Mouse (Mus musculus): ENCODE data around the gene Slc31a1.

Gene Slc31a1

DNA sequence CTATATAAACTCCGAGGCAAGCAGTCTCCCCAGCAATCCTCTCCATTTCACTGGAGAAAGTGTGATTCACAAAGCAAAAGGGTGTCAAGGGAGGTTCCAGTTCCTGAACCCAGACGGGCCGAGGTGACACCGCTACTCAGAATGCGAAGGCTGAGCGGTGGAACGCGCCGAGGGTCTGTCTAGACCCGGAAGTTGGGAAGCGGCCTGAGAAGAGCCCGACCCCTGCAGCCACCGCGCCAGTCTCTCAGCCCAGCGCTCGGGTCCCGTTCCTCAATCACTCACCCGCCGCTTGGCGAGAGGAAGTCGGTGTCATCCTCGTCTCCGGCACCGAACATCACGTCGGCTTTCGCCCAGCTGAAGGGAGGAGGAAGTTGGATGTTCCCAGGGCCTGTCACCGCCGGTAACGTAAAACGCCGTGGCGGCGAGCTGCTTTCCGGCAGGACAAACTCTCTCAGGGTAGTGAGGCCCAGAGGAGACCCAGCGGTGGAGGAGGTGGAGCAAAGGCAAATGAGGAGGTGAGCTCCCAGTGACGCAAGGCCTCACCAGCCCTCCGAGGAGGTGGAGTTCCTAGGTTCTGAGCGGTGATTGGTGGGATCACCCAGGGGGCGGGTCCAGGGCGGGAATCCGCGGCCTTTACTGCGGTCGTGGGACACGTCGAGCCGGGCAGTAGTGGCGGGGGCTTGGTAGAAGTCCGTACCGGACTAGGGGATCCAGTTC is at the start of gene Slc31a1, which contains the start of gene Fkbp15:
Slc31a1 (plus strand) TSS at position 640 of the 717 bp plus-strand sequence.
Fkbp15 (minus strand) TSS at position 461 of the 717 bp plus-strand sequence.
- DNase-seq: peak; percentile 96 to 99

GRCm38 (mm10) chr4:62312821-62313220 is 47.7 kb upstream of the Slc31a1 start:
- DNase-seq: no peak

DNA sequence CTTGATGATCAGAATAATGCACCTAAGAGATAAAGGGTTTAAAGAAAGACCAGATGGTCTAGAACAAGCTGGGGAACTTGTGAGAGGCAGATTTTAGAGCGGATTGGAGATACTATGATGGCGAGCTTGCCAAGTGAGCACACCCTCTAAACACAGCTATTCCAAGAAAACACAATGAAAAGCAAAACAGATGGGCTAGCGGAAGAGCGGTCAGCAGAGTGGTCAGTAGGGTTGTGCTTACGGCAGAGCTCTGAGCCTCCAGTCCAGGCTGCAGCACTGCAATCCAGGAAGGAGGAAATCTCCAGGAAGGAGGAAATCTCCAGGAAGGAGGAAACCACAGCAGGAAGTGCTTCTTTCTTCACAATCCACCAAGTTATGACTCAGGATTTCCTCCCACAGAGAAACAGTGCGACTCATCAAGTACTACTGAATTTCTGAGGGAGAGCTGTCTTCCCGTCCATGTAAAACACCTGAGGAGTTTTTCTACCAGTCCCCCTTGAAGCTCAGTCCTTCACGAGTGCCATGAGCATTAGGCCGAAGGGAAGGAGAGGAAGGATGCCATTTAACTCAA is 46.8 kb upstream of the Slc31a1 start:
- DNase-seq: no peak

- no peak for DNase-seq
Measured at GRCm38 (mm10) chr4:62314516-62314915, 46.0 kb upstream of the Slc31a1 start.

GRCm38 (mm10) chr4:62316456-62316855 is 44.1 kb upstream of the Slc31a1 start:
- DNase-seq: no peak

- no peak for DNase-seq
Measured at GRCm38 (mm10) chr4:62318294-62318693, 42.2 kb upstream of the Slc31a1 start.

DNA sequence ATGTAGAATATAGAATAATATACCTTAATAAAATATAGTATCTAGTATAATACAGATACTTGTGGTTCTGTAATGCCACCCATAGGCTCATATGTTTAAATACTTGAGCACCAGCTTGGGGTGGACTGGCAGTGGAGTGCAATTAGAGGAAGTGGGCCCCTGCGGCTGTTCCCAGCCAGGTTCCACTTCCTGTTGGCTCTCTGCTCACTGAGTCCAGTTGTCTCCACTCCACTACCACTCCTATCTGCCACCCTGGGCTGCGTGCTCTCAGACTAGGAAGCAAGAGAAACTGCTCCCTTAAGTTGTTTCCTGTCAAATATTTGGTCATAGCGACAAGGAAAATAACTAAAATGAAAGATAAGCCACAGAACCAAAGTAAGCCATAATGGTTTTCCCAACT is 37.8 kb upstream of the Slc31a1 start:
- peak in 1 of 2 experiments; percentile 14 for DNase-seq

- DNase-seq: peak in 1 of 2 experiments; percentile 19
Measured at GRCm38 (mm10) chr4:62326111-62326510, 34.4 kb upstream of the Slc31a1 start.

- DNase-seq: no peak
Measured at GRCm38 (mm10) chr4:62328941-62329660, 31.4 kb upstream of the Slc31a1 start.

DNA sequence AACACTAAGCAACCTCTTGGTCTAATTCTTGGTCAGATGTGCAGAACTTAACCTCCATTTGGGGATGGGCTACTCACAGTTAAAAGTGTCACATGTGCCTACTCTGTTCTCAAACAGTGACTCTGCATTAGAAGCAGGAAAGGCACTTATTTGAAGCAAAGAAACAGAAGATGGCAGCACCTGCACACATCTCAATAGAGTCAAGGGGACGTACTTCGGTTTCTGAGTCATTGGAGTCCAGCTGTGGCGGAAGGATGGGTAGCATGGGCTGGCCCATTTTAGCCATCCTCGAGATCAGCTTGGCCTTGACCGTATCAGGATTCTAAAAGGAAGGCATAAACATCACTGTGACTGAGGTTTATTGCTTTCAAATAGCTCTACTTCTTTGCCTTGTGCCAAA is 28.6 kb upstream of the Slc31a1 start:
- DNase-seq: peak in 1 of 2 experiments; percentile 17

GRCm38 (mm10) chr4:62338536-62338935 is 22.0 kb upstream of the Slc31a1 start:
- no peak for DNase-seq

DNA sequence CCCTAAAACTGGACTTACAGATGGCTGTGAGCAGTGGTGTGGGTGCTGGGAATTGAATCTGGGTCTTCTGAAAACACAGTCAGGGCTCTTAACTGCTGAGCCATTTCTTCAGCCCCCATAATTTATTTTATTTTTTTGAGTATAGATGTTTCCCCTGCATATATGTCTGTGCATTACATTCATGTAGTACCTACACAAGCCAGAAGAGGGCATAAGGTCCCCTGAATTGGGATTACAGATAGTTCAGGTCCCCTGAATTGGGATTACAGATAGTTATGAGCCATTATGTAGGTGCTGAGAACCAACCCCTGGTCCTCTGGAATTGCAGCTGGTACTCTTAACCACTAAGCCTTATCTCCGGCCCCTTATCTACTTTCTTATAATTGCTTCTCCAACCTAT is 16.5 kb upstream of the Slc31a1 start:
- DNase-seq: peak in 1 of 2 experiments; percentile 27

DNA sequence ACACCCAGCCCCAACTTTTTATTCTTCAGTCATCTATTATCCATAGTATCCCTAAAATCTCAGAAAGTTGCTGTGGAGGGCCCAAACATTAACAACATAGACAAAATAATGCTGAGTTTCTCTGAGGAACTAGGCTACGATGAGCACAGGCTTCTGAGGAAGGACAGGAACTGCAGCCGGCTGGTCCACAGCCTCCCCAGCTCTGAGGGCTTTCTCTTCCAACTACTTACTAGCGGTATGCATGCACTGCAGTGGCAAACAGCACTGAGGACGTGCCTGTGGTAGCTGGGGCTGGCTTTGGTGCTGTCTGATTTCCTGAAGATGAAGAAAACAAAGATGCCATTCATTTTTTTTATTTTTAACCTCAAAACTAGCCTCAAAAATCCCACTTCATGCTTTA is 14.7 kb upstream of the Slc31a1 start:
- DNase-seq: no peak

DNA sequence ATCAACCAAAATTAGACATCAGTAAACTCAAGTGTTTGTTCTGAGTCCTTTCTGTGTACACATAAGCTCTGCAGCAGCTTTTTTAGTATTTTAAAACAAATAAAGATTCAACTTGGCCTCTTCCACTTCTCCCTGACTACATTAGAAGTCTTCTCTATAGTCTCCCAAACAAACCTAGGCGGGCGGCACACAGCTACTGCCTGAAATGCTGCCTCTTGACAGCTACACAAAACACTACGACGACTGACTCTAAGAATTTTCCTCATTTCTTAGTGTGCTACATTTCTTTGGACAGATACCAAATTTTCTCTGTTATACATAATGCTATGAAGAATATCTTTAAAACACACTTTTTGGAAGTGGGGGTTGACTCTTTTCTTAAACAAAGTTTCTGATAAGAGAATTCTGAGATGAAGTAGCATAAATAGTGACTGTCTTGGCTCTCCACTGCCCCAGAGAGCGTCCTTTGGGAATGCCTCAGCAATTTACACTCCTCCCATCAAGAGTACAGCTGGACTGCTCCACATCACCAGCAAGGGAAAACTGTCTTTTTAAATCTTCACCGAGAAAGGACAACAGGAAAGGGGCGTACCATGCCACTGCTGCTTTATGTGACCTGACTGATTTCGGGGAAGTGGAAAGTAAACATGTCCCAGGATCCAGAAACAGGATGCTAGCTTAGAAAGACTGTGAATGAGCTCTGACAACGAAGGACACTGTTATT is 12.8 kb upstream of the Slc31a1 start:
- peak in 1 of 2 experiments; percentile 51 for DNase-seq

GRCm38 (mm10) chr4:62348329-62348705 is 12.2 kb upstream of the Slc31a1 start:
- no peak for DNase-seq

DNA sequence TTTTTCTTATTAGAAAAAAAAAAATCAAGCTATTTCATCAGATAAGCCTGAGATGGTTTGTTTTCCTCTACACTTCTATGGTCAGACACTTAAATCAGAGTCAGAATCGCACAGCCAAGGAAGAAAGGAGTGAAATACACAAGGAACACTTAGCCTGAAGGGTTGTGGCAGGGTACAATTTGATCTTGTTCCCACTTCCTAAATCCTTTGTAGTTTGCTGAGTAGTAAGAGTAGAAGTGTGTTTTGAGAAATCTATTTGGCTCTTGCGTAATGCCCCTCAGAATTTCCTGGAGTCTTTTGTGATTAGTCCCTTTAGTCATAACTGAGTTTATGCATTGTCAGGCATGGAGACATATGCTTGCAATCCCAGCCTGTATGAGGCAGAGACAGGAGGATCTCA is 11.2 kb upstream of the Slc31a1 start:
- no peak for DNase-seq

GRCm38 (mm10) chr4:62357631-62358148 is 2.8 kb upstream of the Slc31a1 start:
- DNase-seq: no peak

DNA sequence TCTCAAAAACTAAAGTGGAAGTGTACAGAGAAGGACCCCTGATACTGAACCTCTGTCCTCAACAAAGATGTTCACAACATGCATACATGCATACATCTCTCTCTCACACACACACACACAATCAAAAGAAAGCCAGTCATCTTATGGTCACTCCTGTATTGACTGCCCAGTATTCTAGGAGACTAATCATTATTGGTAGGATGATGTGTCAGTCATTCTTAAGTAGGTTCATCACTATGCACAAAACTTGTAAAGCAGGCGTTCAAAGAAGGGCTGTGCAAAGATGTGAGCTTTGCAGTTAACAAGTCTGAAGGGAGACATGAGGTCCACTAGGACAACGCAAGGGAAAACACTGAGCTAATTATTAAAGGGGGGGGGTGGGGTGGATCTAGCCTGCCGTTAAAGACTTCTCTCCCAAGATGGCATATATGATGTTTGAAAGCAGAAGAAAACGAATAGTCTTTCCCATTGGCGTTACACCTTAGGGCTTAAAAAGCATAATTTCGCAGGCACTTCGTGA is 1.2 kb upstream of the Slc31a1 start:
- peak in 1 of 2 experiments; percentile 38 for DNase-seq

DNA sequence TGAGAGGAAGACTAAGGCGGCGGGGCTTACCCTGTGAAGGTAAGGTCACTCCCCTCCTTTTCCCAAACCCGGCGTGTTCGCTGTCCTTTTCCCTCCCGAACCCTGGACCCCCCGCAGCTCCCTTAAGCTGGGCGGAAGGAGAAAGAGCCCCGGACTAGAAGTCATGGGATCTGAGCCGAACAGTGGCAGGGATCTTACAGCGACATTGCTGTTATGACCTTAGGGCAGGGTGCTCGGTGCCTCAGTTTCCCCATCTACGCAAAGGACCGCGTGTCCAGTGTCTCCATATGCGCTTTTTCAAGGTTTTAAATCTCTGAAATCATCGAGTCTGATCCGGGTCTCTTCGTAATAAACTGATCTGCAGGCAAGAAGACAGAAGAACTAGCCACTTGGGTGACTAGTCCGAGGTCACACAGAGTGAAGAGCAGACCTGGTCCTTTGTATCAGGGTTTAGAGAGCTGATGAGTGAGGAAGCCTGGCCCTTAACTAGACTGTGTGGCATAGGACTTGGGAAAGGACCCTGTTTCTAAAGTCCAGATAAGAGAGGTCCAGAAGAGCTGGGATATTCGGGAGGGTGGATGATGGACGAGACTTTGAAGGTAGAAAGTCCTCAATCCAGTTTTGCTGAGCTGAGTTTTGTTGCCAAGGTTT is 403 bp downstream of the Slc31a1 start:
- DNase-seq: no peak

DNA sequence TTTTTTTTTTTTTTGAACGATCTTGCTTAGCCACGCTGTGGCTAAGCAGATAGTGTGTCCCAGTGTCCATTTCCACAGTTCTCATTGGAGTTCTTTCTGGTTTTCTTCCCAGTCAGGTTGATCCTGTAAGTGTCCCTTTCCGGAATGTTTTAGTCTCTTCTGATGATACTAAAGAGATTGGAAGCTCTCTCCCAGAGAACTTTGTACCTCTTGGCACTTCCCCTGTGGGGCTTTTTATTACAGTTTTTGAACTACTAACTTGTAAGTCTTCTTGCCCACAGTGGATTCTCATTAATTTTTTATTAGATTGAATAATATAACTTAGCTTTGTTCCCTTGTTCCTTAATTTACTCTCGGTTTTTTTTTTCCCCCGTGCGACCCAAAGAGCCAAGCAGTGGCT is 1.0 kb downstream of the Slc31a1 start:
- DNase-seq: peak in 1 of 2 experiments; percentile 42

- no peak for DNase-seq
Measured at GRCm38 (mm10) chr4:62361997-62362396, 1.5 kb downstream of the Slc31a1 start.

GRCm38 (mm10) chr4:62362437-62362836 is 1.9 kb downstream of the Slc31a1 start:
- no peak for DNase-seq
